Mouse (Mus musculus): ENCODE results near the gene Thada.
A peak's percentile ranks its signal among the peaks of the same experiment; 100 is the strongest.

Gene Thada

GRCm38 (mm10) chr17:84474312-84474711 is 8.3 kb upstream of the Thada start:
- DNase-seq, result no peak

GRCm38 (mm10) chr17:84435012-84435411 is 31.0 kb downstream of the Thada start:
- no peak for DNase-seq

- no peak for DNase-seq
Measured at GRCm38 (mm10) chr17:84434233-84434632, 31.8 kb downstream of the Thada start.

GRCm38 (mm10) chr17:84431991-84432390 is 34.0 kb downstream of the Thada start:
- DNase-seq, result no peak

- DNase-seq, result no peak
Measured at GRCm38 (mm10) chr17:84424258-84424657, 41.7 kb downstream of the Thada start.

- no peak for DNase-seq
Measured at GRCm38 (mm10) chr17:84422916-84423315, 43.1 kb downstream of the Thada start.

GRCm38 (mm10) chr17:84422001-84422785 is 43.8 kb downstream of the Thada start:
- DNase-seq, result peak; percentile 18

- no peak for DNase-seq
Measured at GRCm38 (mm10) chr17:84421042-84421441, 45.0 kb downstream of the Thada start.

GRCm38 (mm10) chr17:84420276-84420639 is 45.7 kb downstream of the Thada start:
- DNase-seq, result no peak

GRCm38 (mm10) chr17:84419326-84420275 is 46.4 kb downstream of the Thada start:
- DNase-seq, result no peak

GRCm38 (mm10) chr17:84415936-84416335 is 50.1 kb downstream of the Thada start:
- DNase-seq, result no peak

- DNase-seq, result no peak
Measured at GRCm38 (mm10) chr17:84408731-84409130, 57.3 kb downstream of the Thada start.

- DNase-seq, result no peak
Measured at GRCm38 (mm10) chr17:84405616-84406015, 60.4 kb downstream of the Thada start.

- DNase-seq, result no peak
Measured at GRCm38 (mm10) chr17:84401796-84402195, 64.2 kb downstream of the Thada start.

- no peak for DNase-seq
Measured at GRCm38 (mm10) chr17:84399431-84399830, 66.6 kb downstream of the Thada start.

- no peak for DNase-seq
Measured at GRCm38 (mm10) chr17:84390026-84390425, 76.0 kb downstream of the Thada start.

- no peak for DNase-seq
Measured at GRCm38 (mm10) chr17:84386176-84386575, 79.8 kb downstream of the Thada start.

- no peak for DNase-seq
Measured at GRCm38 (mm10) chr17:84385696-84386095, 80.3 kb downstream of the Thada start.

GRCm38 (mm10) chr17:84384661-84385060 is 81.3 kb downstream of the Thada start:
- DNase-seq, result no peak

- no peak for DNase-seq
Measured at GRCm38 (mm10) chr17:84380340-84380739, 85.7 kb downstream of the Thada start.

GRCm38 (mm10) chr17:84376882-84377281 is 89.1 kb downstream of the Thada start:
- DNase-seq, result no peak

- no peak for DNase-seq
Measured at GRCm38 (mm10) chr17:84372411-84373045, 93.5 kb downstream of the Thada start.

GRCm38 (mm10) chr17:84370385-84370784 is 95.6 kb downstream of the Thada start:
- no peak for DNase-seq

All from kidney, adult 18-20 months (tissue).